Mouse (Mus musculus): ENCODE data around the gene Apela.

Apela gene

DNA sequence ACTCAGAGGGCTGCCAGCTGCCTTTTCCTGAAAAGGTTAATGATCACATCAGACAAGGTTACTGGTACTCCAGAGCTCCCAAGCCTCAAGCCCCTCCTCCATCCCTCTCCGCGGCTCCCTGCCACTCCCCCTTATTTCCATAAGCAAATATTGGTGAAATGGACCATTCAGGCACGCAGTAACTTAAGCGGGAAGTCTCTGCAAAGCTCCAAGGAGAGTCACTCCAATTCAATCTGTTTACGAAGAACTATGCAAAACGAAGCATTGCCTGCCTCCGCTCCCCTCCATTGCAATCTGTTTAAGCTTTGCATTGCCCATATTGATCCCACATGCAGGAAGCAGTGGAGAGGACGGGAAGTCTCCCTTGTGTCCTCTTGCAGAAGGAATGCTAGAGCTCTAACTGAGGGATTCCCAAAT is at the start of gene Apela:
Apela (minus strand) TSS at position 220 of the 417 bp plus-strand sequence.
- DNase-seq (ENCODE audit: extremely low spot score, low spot score) = peak; percentile 64

DNA sequence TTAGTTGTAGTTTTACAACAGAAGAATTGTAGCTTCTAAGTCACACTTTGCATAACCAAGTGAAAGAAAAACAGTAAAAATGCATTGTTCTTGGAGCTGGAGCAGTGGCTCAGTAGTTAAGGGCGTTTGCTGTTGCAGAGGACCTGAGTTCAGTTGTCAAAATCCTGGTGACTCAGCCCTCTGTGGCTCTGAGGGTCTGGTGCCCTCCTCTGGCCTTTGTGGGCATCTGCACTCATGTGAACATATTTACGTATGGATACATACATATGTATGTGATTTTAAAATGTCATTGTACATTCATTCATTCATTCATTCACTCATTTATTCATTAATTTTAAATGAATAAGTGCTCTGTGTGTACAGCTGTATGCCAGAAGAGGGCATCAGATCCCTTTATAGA is 48.5 kb upstream of the Apela start:
- DNase-seq (ENCODE audit: extremely low spot score, low spot score) = no peak

DNA sequence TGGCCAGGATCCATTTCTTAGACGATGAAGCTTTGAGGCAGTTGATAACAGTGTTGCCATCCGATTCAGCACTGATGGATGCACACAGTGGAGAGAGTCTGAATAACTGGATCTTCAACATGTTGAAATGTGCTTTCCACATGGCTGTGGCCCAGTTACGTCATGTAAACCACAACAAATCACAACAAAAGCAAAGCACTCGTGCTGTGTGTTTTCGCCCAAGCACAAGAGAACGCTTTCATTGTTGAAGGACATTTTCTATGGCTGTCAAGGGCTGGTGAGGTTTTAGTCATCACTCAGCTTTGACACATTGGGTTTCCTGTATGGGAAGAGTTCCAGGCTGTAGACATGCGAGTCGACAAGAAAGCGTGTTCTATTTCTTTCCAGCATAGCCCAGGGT is 43.6 kb upstream of the Apela start:
- no peak for DNase-seq (ENCODE audit: extremely low spot score, low spot score)

DNA sequence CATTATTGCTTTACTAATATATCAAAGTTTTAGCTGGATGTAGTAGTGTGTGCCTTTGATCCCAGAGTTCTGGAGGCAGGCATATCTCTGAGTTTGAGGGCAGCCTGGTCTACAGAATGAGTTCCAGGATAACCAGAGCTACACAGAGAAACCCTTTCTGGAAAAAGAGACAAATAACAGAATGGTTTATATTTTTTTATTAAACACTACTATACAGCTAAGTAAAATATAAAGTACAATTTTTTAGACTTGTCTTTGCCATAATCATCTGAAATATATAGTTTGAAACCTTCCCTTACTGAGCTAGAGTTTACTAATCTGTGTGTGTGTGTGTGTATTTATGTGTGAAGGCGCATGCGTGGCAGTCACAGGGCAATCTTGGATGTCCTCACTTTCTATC is 37.6 kb upstream of the Apela start, which contains the start of gene Gm10663:
Gm10663 (plus strand) TSS at position 301 of the 400 bp plus-strand sequence.
- DNase-seq (ENCODE audit: extremely low spot score, low spot score) = no peak

DNA sequence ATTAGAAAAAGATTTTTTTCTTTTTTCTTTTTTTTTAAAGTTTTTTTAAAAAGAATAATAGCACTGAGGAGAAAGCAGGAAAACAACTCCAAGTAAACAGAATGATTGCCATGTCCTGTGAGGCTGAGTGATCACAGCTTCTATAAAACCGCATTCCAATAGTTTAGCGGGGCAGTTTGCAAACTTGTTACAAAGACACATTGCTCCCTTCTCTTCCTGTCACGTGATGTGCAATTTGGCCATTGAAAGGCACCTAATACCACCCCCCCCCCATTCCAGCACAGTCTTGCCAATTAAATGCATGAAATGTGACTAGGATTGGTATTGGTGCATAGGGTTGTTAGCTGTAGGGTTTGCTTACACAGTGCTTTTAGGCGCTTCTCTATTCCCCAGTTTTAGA is 33.9 kb upstream of the Apela start:
- no peak for DNase-seq (ENCODE audit: extremely low spot score, low spot score)

DNA sequence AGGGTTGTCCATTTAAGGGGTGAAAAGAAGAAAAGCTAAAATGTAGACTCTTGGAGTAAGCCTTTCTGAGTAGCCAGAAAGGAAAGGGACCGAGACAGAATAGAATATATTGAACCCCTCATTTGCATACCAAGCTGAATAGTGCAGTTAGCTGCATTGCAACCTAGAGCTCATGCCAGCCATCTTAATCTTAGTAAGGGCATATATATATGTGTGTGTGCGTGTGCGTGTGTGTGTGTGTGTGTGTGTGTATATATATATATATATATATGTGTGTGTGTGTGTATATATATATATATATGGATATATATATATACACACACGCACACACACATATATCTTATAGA is 31.3 kb upstream of the Apela start:
- DNase-seq (ENCODE audit: extremely low spot score, low spot score) = no peak

DNA sequence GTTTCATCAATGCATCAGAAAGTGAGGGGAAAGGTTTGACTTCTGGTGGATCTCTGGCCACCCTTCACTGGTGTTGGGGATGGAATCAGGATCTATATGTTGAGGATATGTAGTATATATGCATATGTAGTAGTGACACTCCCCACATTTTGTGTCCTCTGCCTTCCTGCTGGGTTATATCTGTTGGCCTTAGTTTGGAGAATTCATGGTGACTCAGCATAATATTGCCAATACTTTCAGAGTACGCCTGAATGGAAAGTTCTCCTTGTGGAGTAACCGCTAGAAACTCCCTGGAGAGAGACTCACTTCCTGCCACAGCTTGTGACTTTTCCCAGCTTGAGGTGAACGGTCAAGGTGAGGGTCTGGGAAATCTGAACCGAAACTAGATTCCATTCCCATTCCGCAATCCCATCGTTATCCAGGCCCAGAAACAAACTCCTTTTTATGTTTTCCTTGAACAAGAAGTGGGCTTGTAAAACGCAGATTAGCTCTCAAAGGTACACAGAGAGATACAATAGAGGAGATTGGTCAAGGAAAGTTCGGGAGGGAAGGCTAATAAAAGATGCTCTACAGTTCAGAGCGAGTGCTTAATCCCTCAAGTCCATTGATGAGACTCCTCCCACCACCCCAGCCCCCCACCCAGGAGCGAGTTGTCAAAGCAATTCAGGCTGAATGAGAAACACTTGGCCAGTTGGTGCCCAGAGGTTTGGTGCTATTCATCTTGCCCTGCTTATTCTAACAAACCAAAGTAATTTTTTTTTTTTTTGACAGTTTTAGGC is 30.7 kb upstream of the Apela start:
- DNase-seq (ENCODE audit: extremely low spot score, low spot score) = no peak

DNA sequence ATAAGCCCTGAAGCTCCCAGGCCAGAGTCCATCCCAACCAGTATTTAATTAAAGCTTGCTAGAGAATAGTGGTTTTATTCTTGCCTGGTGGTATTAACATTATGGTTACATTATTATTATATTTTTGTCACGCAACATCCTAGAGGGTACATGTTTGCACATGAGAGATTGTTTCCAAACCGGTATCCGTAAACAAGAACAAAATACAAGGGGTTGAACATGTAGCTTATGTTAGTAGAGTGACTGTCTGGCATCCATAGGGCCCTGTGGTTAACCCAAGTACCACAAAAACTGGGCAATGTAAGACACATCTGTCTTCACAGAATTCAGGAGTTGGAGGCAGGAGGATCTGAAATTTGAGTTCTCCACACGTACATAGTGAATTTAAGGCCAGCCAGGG is 29.9 kb upstream of the Apela start:
- DNase-seq (ENCODE audit: extremely low spot score, low spot score) = no peak

DNA sequence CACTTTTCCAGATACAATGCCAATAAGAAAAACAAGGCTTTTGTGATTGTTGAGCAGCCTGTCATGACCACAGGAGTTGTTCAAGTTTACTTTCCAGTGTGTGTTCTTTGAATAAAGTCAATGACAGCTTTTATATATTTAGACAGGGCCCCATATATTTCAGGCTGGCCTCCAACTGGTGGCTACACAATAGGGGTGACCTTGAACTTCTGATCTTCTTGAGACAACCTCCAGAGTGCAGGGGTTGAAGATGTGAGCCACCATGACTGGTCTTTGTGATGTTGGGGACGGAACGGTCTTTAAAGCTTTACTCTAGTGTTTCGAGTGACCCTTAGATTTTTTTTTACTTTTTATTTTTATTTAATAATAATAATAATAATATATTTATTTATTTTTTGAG is 28.5 kb upstream of the Apela start:
- DNase-seq (ENCODE audit: extremely low spot score, low spot score) = no peak

DNA sequence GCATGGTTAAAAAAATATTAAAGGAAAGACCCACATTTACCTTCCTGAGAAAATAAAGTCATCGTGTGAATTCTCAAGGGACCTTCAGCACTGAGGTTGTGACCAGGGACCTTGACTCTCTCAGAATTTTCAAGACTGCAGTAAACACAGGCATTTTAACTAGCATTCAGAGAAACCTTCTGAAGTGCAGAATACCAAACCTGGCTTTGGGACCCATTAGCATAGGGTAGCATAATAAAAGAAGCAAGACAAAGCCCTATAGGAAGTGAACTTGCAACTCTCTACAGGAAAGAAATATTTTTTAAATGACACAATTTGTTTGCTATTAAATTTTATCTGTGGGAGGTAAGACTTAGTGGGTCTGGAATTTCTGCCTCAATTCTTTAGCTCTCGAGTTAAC is 26.9 kb upstream of the Apela start:
- no peak for DNase-seq (ENCODE audit: extremely low spot score, low spot score)

DNA sequence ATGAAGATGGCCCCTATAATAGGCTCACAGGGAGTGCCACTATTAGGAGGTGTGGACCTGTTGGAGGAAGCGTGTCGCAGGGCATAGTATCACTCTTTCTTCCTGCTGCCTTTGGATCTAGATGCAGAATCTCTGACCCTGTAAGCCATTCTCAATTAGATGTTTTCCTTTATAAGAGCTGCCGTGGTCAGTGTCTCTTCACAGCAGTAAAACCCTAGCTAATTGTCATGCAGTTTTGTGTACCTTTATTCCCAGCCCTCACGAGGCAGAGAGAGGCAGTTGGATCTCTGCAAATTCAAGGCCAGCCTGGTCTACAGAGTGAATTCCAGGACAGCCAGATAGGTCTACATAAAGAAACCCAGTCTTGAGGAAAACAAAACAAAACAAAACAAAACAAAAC is 25.1 kb upstream of the Apela start:
- no peak for DNase-seq (ENCODE audit: extremely low spot score, low spot score)

DNA sequence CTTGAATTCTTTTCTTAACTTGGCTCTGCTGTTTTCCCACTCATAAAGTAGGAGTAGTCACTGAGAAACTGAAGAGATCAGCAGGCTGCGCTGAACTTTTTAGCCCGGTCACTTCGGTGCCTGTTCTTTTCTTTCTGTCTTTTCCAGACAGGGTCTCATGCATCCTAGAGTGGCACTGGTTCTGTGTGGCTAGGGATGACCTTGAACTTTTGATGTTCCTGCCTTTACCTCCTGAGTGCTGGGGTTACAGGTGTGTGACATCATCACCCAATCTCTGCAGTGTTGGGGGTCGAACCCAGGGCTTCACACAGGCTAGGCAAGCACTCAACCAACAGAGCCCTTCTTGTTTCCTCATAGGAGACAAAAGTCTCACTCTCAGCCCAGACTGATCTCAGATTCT is 19.6 kb upstream of the Apela start:
- no peak for DNase-seq (ENCODE audit: extremely low spot score, low spot score)

DNA sequence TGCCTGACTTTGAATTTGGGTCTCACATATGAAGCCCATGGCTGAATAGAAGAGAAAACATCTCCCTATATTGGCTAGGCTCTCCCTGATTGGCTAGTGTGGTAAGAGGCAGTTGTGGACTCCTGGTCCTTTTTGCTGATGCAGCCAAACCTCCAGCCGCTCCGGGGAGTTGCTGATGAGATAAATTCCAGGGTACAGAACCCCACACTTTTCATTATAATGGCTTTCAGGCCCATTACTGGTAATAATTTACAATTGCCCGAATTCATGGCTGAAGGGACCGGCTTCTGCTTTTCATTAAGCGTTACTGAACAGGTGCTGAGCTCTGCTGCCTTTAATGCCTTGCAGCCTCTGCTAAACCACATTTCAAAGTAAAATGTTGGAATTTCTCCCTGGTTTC is 16.8 kb upstream of the Apela start:
- no peak for DNase-seq (ENCODE audit: extremely low spot score, low spot score)

DNA sequence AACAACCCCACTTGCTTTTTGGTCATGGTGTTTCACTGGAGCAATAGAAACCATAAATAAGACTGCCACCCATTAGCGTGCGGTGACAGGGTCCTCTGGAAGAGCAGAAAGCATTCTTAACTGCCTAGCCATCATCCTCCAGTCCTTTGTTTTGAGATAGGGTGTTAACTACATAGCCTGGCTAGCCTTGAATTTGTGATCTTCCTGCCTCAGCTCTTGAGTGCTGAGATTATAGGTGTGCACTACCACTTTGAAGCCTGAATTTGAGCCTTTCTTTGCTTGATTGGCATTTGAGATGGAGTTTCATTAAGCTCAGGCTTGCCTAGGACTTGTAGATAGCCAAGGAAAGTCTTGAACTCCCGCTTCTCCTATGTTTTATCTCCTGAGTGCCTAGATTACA is 16.4 kb upstream of the Apela start:
- no peak for DNase-seq (ENCODE audit: extremely low spot score, low spot score)

DNA sequence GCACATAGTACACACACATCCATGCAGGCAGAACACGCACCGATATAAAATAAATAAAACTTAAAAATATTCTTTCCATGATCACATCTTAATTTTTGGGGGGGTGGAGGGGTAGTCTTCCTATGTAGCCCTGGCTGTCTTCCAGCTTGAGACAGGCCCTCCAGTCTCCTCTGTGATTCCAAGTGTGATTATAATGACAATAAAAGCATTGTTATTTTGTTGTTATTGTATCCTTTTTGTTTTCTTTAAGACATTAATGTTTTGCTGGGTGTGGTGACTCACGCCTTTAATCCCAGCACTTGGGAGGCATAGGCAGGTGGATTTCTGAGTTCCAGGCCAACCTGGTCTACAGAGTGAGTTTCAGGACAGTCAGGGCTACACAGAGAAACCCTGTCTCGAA is 10.7 kb upstream of the Apela start:
- DNase-seq (ENCODE audit: extremely low spot score, low spot score) = no peak

DNA sequence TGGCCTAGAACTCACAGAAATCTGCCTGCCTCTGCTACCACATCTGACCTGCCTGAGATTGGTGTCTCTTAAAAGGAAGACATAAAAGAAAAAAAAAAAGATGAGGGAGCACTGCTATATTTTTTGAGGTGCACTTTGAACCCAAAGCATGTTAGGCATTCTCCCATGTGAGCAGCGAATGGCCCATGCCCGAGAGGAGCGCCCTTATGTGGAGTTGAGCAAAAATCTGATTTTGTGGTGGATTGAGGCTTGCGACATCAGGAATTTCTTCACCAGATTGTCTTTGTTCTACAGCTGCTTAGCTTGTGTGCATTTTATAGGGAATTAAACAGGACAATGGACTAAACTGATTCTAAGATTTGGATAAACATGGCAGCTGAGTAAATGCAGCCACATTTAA is 10.1 kb upstream of the Apela start:
- DNase-seq (ENCODE audit: extremely low spot score, low spot score) = no peak

DNA sequence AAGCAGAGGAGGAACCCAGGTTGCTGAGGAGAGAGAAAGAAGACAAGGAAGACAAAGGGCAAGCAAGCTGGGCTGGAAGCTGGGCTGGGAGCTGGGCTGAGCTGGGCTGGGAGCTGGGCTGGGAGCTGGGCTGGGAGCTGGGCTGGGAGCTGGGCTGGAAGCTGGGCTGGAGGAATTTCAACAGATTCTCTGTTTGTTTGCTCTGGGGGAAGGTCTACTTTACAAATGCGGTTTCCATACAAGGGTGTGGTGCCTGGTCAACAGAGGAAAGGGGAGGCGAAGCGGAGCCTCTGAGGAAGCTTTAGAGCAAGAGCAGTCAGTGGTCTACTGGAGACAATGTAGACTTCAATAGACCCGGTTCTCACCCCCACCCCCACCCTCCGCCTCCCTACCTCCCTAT is 9.4 kb upstream of the Apela start:
- no peak for DNase-seq (ENCODE audit: extremely low spot score, low spot score)

DNA sequence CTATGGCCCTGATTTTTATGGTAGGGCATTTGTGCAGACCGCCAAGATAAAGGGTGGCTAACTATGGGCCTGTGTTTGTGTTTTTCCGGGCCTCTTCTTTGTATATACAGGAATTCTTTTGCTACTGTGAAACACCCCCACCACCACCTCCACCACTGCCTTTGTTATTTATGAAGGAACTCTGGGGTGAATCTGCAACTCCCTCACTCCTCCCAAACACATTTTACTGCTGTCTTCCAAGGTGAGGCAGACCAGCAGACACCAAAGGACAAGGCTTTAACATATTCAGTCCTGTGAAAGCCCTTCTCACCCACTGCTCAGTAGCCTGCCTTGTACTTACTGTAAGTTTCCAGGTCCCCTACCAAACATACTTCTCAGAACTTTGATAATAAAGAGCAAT is 3.0 kb downstream of the Apela start:
- no peak for DNase-seq (ENCODE audit: extremely low spot score, low spot score)

DNA sequence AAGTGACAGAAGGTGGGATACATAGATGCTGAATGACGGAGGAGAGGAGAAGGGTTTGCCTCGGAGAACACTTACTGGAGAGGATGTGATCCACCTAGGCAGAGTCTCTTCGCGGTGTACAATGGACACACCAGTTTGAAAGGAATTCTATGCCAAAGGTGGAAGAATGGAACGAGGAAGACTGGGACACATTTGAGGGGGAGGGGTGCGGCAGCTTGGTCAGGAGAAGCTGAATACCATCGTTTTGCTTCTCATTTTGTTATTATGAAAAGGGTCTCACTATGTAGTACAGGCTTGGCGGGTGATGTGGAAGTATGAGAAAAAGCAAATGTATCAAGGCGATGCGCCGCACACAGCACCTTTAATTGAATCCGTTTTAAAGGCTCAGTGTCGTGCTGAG is 4.1 kb downstream of the Apela start:
- no peak for DNase-seq (ENCODE audit: extremely low spot score, low spot score)

DNA sequence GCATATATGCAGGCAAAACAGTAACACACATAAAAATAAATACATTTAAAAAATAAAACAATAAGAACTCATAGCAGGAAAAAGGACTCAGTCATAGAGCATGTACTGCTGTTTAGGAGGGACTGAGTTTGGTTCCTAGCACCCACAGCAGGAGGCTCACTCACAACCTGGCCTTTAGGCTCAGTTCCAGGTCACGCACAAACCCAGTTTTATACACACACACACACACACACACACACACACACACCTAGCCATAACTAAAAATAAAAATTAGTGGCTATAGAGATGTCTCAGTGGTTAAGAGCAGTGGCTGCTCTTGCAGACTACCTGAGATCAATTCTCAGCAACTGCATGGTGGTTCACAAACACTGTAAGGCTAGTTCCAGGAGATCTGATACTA is 5.0 kb downstream of the Apela start:
- no peak for DNase-seq (ENCODE audit: extremely low spot score, low spot score)

DNA sequence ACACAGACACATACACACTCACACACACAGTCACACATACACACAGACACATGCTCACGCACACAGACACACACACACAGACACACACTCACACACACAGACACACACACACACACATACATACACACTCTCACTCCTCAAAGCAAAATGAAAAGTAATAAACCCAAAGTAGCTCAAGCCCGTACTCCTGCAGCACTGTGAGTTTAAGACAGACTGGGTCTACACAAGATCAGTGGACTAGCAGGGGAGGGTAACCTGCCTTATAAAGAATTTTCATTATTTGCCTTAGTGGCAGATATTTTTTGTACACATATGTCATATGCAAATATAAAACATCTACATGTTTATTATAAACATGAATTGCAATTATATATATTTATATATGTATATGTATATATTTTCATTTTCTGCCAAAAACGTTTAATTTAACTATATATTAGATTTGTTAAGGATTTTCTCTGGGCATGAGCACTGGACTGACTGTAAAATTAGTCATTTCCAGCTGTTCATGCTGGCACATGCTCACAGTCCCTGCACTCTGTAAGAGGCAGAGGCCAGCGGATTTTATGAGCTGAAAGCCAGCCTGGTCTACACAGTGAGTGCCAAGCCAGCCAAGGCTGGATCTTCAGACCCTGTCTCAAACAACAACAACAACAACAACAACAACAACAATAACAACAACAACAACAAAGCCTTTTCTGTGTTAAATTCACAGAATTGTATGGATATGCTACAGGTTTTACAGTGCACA is 6.2 kb downstream of the Apela start:
- no peak for DNase-seq (ENCODE audit: extremely low spot score, low spot score)

DNA sequence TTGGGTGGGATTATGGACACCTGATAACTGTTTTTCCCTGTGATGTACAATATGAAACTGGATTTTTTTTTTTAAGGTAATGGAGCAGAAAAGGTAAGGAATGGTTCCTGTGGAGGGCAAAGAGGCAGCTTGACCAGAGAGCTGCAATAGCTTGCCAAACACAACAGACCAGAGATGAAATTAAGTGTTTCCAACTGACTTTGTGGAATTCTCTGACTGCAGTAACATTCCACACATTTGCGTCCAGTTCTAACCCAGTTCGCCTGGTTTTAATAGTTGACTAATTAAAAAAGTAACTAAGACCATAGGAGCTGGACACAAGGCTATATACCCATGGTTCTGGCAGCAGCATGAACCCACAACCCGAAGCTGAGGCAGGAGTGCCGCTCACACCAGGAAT is 7.4 kb downstream of the Apela start:
- DNase-seq (ENCODE audit: extremely low spot score, low spot score) = no peak
